Mouse (Mus musculus): Measurements from ENCODE around the gene Ift81.

Ift81 gene

GRCm38 (mm10) chr5:122516029-122516730 lies 98.1 kb downstream of the Ift81 start:
- no peak for DNase-seq (ENCODE audit: low spot score in 2 of 2)

- DNase-seq (ENCODE audit: low spot score in 2 of 2) = peak in 1 of 2 experiments; percentile 9
These were observed 100.2 kb downstream of the Ift81 start for GRCm38 (mm10) chr5:122514127-122514521.

GRCm38 (mm10) chr5:122513421-122514126 lies 100.7 kb downstream of the Ift81 start:
- peak in 1 of 2 experiments; percentile 4 for DNase-seq (ENCODE audit: low spot score in 2 of 2)

- DNase-seq (ENCODE audit: low spot score in 2 of 2) = no peak
These were observed 102.3 kb downstream of the Ift81 start for GRCm38 (mm10) chr5:122512011-122512410.

DNA sequence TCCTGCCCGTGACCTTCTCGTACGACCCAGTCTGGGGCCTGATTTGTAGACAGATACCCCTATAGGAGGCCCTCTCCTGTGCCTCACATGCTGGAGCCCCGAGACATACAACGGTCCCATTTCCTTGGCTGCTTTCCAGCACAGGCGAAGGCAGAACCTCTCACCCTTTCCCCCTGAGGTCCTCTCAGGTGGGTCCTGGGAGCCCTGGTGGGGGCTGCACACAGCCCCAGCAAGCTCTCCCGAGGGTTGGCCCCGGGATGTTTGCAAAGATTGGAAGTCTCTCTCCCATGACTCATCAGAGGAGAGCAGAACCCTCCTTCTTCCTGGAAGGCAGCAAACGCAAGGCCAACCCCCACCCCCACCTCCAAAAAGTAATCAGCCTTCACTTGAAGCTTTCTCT lies 102.9 kb downstream of the Ift81 start:
- no peak for DNase-seq (ENCODE audit: low spot score in 2 of 2)

GRCm38 (mm10) chr5:122510651-122511157 lies 103.6 kb downstream of the Ift81 start:
- DNase-seq (ENCODE audit: low spot score in 2 of 2) = no peak

GRCm38 (mm10) chr5:122509608-122510007 lies 104.7 kb downstream of the Ift81 start:
- no peak for DNase-seq (ENCODE audit: low spot score in 2 of 2)

DNA sequence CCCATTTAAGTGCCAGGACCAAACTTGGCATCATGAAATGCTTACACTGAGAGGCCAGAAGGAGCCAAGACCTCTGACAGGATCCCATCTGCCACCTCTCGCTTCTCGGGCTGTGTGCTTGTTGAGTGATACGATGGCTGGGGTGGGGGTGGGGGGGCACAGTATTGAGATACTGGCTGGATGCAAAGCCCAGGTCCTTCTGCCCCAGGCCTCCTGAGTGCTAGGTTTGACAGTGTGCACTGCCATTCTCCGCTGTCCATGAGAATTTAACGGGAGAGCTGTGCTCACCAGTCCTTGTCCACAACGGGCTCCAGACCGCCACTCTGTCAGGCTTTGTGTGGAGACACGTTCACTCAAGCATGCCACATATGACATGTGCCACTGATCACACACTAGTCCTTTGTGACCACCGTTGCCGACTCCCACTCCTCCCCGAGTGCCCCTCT lies 105.4 kb downstream of the Ift81 start:
- peak in 1 of 2 experiments; percentile 9 for DNase-seq (ENCODE audit: low spot score in 2 of 2)

DNA sequence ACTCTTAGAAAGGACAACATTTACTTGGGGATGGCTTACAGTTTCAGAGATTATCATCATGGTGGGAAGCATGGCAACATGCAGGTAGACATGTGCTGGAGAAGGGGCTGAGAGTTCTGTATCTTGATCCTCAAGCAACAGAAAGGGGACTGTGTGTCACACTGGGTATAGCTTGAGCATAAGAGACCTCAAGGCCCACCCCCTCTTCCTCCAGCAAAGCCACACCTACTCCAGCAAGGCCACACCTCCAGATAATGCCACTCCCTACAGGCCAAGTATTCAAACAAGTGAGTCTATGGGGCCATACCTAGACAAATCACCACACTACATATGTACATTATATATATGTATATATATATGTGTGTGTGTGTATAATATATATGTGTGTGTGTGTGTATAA lies 106.9 kb downstream of the Ift81 start:
- no peak for DNase-seq (ENCODE audit: low spot score in 2 of 2)

- no peak for DNase-seq (ENCODE audit: low spot score in 2 of 2)
These were observed 107.9 kb downstream of the Ift81 start for GRCm38 (mm10) chr5:122506462-122506861.

DNA sequence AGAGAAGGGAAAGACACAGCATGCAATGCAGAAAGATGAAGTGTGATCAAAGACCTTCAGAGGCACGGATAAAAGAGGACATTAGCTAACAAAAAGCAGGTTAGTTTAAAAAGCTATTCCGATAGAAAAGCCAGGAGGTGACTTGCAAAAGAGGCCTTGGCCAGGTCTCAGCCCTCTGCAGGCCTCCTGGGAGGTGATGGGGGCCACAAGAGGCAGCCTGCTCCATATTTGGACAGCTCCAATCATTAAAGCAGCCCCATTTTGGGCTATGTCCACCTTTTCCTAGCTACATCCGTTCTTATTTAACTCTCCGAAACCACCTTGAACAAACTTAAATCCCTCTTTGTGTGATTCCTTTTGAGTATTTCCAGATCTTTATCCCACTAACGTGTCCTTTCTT lies 108.8 kb downstream of the Ift81 start:
- no peak for DNase-seq (ENCODE audit: low spot score in 2 of 2)

DNA sequence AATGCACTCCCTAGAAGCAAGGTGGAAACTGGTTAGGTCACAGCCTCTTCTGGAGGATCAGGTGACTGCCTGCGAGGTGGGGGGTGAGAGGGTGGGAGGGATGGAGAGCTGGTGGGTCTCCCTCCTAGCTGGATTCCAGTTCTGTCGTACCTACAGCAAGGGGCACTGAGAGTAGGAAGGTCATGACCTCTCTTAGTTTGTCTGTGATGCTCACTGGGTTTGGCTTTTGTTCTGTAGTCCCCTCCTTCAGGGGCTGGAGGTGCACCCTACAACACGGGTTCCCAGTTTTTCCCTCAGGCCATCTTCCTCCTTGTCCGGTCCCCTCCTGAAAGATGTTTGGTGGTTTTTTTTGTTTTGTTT lies 110.6 kb downstream of the Ift81 start:
- no peak for DNase-seq (ENCODE audit: low spot score in 2 of 2)

GRCm38 (mm10) chr5:122503015-122503759 lies 111.1 kb downstream of the Ift81 start:
- DNase-seq (ENCODE audit: low spot score in 2 of 2) = no peak

DNA sequence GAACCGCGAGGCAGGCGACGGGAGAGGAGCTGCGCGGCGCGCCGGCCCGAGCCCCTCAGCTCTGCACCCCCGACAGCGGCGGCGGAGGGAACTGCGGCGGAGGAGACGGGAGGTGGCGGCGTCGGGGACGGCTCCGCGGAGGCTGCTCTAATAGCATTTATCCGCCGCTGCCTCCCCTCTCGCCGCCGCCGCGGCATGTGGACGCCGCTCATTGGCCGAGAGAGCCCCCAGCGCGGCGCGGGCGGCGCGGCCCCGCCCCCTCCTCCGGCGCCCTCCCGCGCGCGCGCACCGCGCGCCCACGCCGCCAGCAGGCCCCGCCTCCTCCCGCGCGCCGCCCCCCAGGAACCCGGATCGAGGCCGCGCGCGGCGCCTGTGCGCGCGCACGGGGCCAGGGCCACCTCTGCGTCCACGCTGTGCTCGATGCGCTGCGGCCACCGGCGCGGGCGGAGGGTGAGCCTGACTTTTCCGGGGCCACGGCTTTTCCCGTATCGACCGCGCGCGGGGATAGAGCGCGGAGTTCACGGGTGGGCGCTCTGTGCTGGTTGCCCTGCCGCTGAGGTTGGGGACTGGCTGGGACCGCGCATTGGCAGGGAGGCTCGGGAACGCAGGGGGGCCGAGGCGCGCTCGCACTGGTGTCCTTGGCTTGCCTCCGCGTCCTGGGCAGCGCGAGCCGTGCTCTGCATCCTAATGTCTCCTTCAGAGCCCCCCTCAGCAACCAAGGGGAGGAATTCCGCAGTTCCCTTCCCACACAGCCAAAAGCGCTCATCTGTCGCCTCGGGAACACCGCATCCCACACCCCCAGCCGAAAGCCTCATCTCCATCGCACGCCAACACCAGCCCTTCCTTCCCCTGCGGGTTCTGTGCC lies 112.0 kb downstream of the Ift81 start, which contains the start of gene Atp2a2:
Gene Atp2a2 (minus strand): TSS at position 149 of the 865 bp plus-strand sequence.
- peak; percentile 90 to 94 for DNase-seq (ENCODE audit: low spot score in 2 of 2)

- peak; percentile 74 to 81 for DNase-seq (ENCODE audit: low spot score in 2 of 2)
These were observed 112.9 kb downstream of the Ift81 start for GRCm38 (mm10) chr5:122501101-122502076.

DNA sequence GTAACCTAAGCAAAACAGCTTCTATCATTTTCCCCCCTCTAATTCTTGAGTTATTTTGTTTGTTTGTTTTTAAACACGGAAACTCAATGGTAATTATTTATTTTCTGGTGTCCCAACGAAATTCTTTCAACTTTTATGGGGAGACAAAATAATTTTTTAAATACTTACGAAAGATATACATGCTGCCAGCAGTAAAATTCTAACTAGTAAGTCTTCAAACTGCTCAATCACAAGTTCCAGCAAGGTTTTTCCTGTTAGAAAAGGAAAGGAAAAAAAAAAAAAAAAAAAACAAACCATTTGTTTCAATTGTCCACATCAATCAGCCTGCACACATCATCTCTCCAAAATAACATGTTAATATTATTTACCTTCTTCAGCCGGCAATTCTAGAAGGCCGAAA lies 113.8 kb downstream of the Ift81 start:
- no peak for DNase-seq (ENCODE audit: low spot score in 2 of 2)
